ENCODE assay signal across 21 mouse cellular contexts in genomic region chr17:28715832-28716548, GRCm38 (mm10). TPM values are rescaled to one million over a fixed set of nuclear protein-coding genes. Genes with fewer than 3 reads are reported as not detected.
DNase-seq lines count a peak whose midpoint lies in the region; ATAC-seq and TF ChIP-seq lines count a peak whose summit lies in the region.
"Had no signal": no experiment of that assay in that cellular context is flagged by ENCODE, and none has a peak within 500 bp of the region (broad histone marks: within the 10 kb centered on the region; RNA-seq: fewer than 3 reads in every experiment).

No protein-coding gene starts in this region.

- TF ChIP-seq EP300 in lung, postnatal 0 days (IDR thresholded peaks at IDR 0.05) = peak; percentile 34; the same call in 1 of the 2 replicates
- TF ChIP-seq EP300 in stomach, postnatal 0 days (optimal IDR thresholded peaks at IDR 0.05) = no peak

- H3K27me3 ChIP-seq in forebrain, embryonic 15.5 days = no peaks in the 10 kb centered on the region
- no peaks in the 10 kb centered on the region for H3K27me3 ChIP-seq in forebrain, embryonic 11.5 days (ENCODE audit: control insufficient read depth, insufficient read depth, low read length)
- H3K27me3 ChIP-seq in lung, postnatal 0 days (replicated peaks; ENCODE audit: insufficient read depth, low read length) = no peaks in the 10 kb centered on the region
- H3K27me3 ChIP-seq in intestine, embryonic 16.5 days (replicated peaks; ENCODE audit: control insufficient read depth, insufficient read depth, low read length) = no peaks in the 10 kb centered on the region
- H3K27me3 ChIP-seq in stomach, postnatal 0 days (ENCODE audit: control insufficient read depth, insufficient read depth, low read length) = no peaks in the 10 kb centered on the region

- H3K4me3 ChIP-seq in forebrain, embryonic 15.5 days = no peak overlapping the region
- no peak overlapping the region for H3K4me3 ChIP-seq in forebrain, embryonic 11.5 days (ENCODE audit: low read depth, low read length)
- no peak overlapping the region for H3K4me3 ChIP-seq in lung, postnatal 0 days (ENCODE audit: low read depth, low read length)
- no peak overlapping the region for H3K4me3 ChIP-seq in intestine, embryonic 16.5 days (ENCODE audit: low read length)
- H3K4me3 ChIP-seq in stomach, postnatal 0 days (ENCODE audit: low read depth, low read length) = no peak overlapping the region
- H3K4me3 ChIP-seq: midbrain, embryonic 10.5 days had no signal

- ATAC-seq in forebrain, embryonic 15.5 days (replicated peaks) = 0 out of 2 replicates have a peak, but pooled peaks have one; percentile 19
- no peak for ATAC-seq in forebrain, embryonic 11.5 days (replicated peaks; ENCODE audit: low FRiP score)
- peak; percentile 67; the same call in 1 of the 2 replicates for ATAC-seq in lung, postnatal 0 days
- peak; percentile 47 for ATAC-seq in intestine, embryonic 16.5 days
- ATAC-seq in stomach, postnatal 0 days (ENCODE audit: low FRiP score, low TSS enrichment) = peak; percentile 41; the same call in 1 of the 2 replicates
- ATAC-seq: activated CD4-positive, CD25-positive, alpha-beta regulatory T cell, adult 4 months had no signal

- no peak overlapping the region for H3K4me2 ChIP-seq in forebrain, embryonic 15.5 days (replicated peaks)
- H3K4me2 ChIP-seq in forebrain, embryonic 11.5 days (ENCODE audit: low read depth, low read length, severe bottlenecking) = no peak overlapping the region
- H3K4me2 ChIP-seq in lung, postnatal 0 days (replicated peaks; ENCODE audit: low read depth, low read length) = no peak overlapping the region
- H3K4me2 ChIP-seq in intestine, embryonic 16.5 days (ENCODE audit: low read depth, low read length) = no peak overlapping the region
- H3K4me2 ChIP-seq in stomach, postnatal 0 days (replicated peaks; ENCODE audit: low read depth) = no peak overlapping the region
- H3K4me2 ChIP-seq: hindbrain, embryonic 14.5 days; liver, embryonic 11.5 days had no signal

- H3K27ac ChIP-seq in forebrain, embryonic 15.5 days (replicated peaks) = 0 out of 2 replicates have a peak overlapping the region, but pooled peaks have one; percentile 15
- H3K27ac ChIP-seq in forebrain, embryonic 11.5 days (ENCODE audit: low read depth, low read length) = no peak overlapping the region
- no peak overlapping the region for H3K27ac ChIP-seq in lung, postnatal 0 days (ENCODE audit: low read length)
- peak overlapping the region; percentile 45; the same call in 1 of the 2 replicates for H3K27ac ChIP-seq in intestine, embryonic 16.5 days (ENCODE audit: low read length)
- H3K27ac ChIP-seq in stomach, postnatal 0 days (replicated peaks) = no peak overlapping the region
- H3K27ac ChIP-seq: hindbrain, embryonic 14.5 days; midbrain, embryonic 10.5 days had no signal

- 70% methylated on average over 7 of the region's 7 CpGs for WGBS in forebrain, embryonic 15.5 days
- WGBS in forebrain, embryonic 11.5 days = 82% methylated on average over 7 of the region's 7 CpGs
- 38% methylated on average over 6 of the region's 7 CpGs for WGBS in lung, postnatal 0 days
- 50% methylated on average over 7 of the region's 7 CpGs for WGBS in intestine, embryonic 16.5 days
- WGBS in stomach, postnatal 0 days = 39% methylated on average over 7 of the region's 7 CpGs

- no peak overlapping the region for H3K9ac ChIP-seq in forebrain, embryonic 15.5 days (replicated peaks)
- H3K9ac ChIP-seq in forebrain, embryonic 11.5 days (ENCODE audit: low read length) = no peak overlapping the region
- H3K9ac ChIP-seq in lung, postnatal 0 days (replicated peaks; ENCODE audit: low read depth) = no peak overlapping the region
- no peak overlapping the region for H3K9ac ChIP-seq in intestine, embryonic 16.5 days (ENCODE audit: low read depth, low read length)
- H3K9ac ChIP-seq in stomach, postnatal 0 days (ENCODE audit: low read length) = no peak overlapping the region
- H3K9ac ChIP-seq: hindbrain, embryonic 14.5 days had no signal

- TF ChIP-seq CTCF in lung, postnatal 0 days (IDR thresholded peaks at IDR 0.05) = no peak
- no peak for TF ChIP-seq CTCF in stomach, postnatal 0 days (IDR thresholded peaks at IDR 0.05; ENCODE audit: low read depth)

- no peaks in the 10 kb centered on the region for H3K4me1 ChIP-seq in forebrain, embryonic 15.5 days
- no peaks in the 10 kb centered on the region for H3K4me1 ChIP-seq in forebrain, embryonic 11.5 days (replicated peaks; ENCODE audit: control insufficient read depth, insufficient read depth, low read length)
- H3K4me1 ChIP-seq in lung, postnatal 0 days (ENCODE audit: insufficient read depth, low read depth, low read length) = peaks cover 12% of the 10 kb centered on the region; the same call in 1 of the 2 replicates
- H3K4me1 ChIP-seq in intestine, embryonic 16.5 days (ENCODE audit: control insufficient read depth, insufficient read depth, low read length) = peaks cover 26% of the 10 kb centered on the region
- H3K4me1 ChIP-seq in stomach, postnatal 0 days (replicated peaks; ENCODE audit: control insufficient read depth, insufficient read depth) = no peaks in the 10 kb centered on the region
- H3K4me1 ChIP-seq: midbrain, embryonic 10.5 days had no signal

- H3K36me3 ChIP-seq in forebrain, embryonic 15.5 days = peaks cover 22% of the 10 kb centered on the region
- peaks cover 3% of the 10 kb centered on the region; the same call in 1 of the 2 replicates for H3K36me3 ChIP-seq in forebrain, embryonic 11.5 days (ENCODE audit: control insufficient read depth, insufficient read depth, low read length)
- H3K36me3 ChIP-seq in lung, postnatal 0 days (ENCODE audit: insufficient read depth, low read length) = peaks cover 11% of the 10 kb centered on the region; the same call in 1 of the 2 replicates
- peaks cover 21% of the 10 kb centered on the region for H3K36me3 ChIP-seq in intestine, embryonic 16.5 days (ENCODE audit: control insufficient read depth, insufficient read depth, low read length)
- peaks cover 13% of the 10 kb centered on the region; the same call in 1 of the 2 replicates for H3K36me3 ChIP-seq in stomach, postnatal 0 days (ENCODE audit: control insufficient read depth, insufficient read depth, low read length)

- no peak for DNase-seq in forebrain, embryonic 11.5 days (ENCODE audit: low spot score)
- DNase-seq in lung, postnatal 0 days (ENCODE audit: low spot score) = peak; percentile 48
- DNase-seq in lung, adult 18-20 months = no peak
- no peak for DNase-seq in stomach, postnatal 0 days (ENCODE audit: low spot score)
- no peak for DNase-seq in layer of hippocampus, postnatal 10 days (ENCODE audit: low spot score in 2 of 2)
- DNase-seq in neural tube, embryonic 10.5 days (ENCODE audit: extremely low spot score, low spot score) = no peak
- DNase-seq: adrenal gland, postnatal 14 days; cerebellum, adult 8-10 months; gastrocnemius, postnatal 14 days; heart, postnatal 10 days; kidney, adult 18-20 months; kidney, postnatal 10 days; lung, postnatal 10 days; right cerebral cortex, postnatal 25 days; thymus, adult 2 months had no signal

- H3K9me3 ChIP-seq in forebrain, embryonic 15.5 days = no peaks in the 10 kb centered on the region
- no peaks in the 10 kb centered on the region for H3K9me3 ChIP-seq in forebrain, embryonic 11.5 days (ENCODE audit: control insufficient read depth, low read length)
- H3K9me3 ChIP-seq in lung, postnatal 0 days (ENCODE audit: low read length) = no peaks in the 10 kb centered on the region
- H3K9me3 ChIP-seq in intestine, embryonic 16.5 days (ENCODE audit: control insufficient read depth, low read length) = no peaks in the 10 kb centered on the region
- no peaks in the 10 kb centered on the region for H3K9me3 ChIP-seq in stomach, postnatal 0 days (ENCODE audit: control insufficient read depth, low read length)
- H3K9me3 ChIP-seq: midbrain, embryonic 10.5 days had no signal

RNA-seq across cellular contexts. Expression of gene AC170998.1, which starts 9.9 kb away (rescaled TPM):
- 2.3 and 2.6 TPM in 2 replicates for polyA plus RNA-seq in forebrain, embryonic 15.5 days (2015; fragmentation: Nextera tagmentation; extraction: Ambion mirVana)
- 2.9 and 3.0 TPM in 2 replicates for polyA plus RNA-seq in forebrain, embryonic 11.5 days (2014; fragmentation: Nextera tagmentation; extraction: Ambion mirVana)
- polyA plus RNA-seq in lung, postnatal 0 days (2015; fragmentation: Nextera tagmentation; extraction: Ambion mirVana) = 2.0 and 2.4 TPM in 2 replicates
- 2.1 TPM in 2 replicates for polyA plus RNA-seq in intestine, embryonic 16.5 days (2015; fragmentation: Nextera tagmentation; extraction: Ambion mirVana)
- 1.0 and 1.2 TPM in 2 replicates for polyA plus RNA-seq in stomach, postnatal 0 days (2015; fragmentation: Nextera tagmentation; extraction: Ambion mirVana)
- total RNA-seq in layer of hippocampus, postnatal 10 days (2021) = 1 to 10 TPM; 1.9 to 2.4 TPM

RNA-seq across cellular contexts. Expression of gene Mapk14, which starts 24.9 kb away (rescaled TPM):
- polyA plus RNA-seq in forebrain, embryonic 15.5 days (2015; fragmentation: Nextera tagmentation; extraction: Ambion mirVana) = 29.2 and 30.7 TPM in 2 replicates
- polyA plus RNA-seq in forebrain, embryonic 11.5 days (2014; fragmentation: Nextera tagmentation; extraction: Ambion mirVana) = 51.7 and 52.3 TPM in 2 replicates
- 31.9 and 34.0 TPM in 2 replicates for polyA plus RNA-seq in lung, postnatal 0 days (2015; fragmentation: Nextera tagmentation; extraction: Ambion mirVana)
- 34.5 and 37.5 TPM in 2 replicates for polyA plus RNA-seq in intestine, embryonic 16.5 days (2015; fragmentation: Nextera tagmentation; extraction: Ambion mirVana)
- 31.4 and 33.4 TPM in 2 replicates for polyA plus RNA-seq in stomach, postnatal 0 days (2015; fragmentation: Nextera tagmentation; extraction: Ambion mirVana)
- 10 to 100 TPM; 55.4 to 60.4 TPM for total RNA-seq in layer of hippocampus, postnatal 10 days (2021)

RNA-seq across cellular contexts. Expression of gene Slc26a8, which starts 26.0 kb away (rescaled TPM):
- polyA plus RNA-seq in forebrain, embryonic 15.5 days (2015; fragmentation: Nextera tagmentation; extraction: Ambion mirVana) = 1.4 and 1.7 TPM in 2 replicates
- 0.49 and 1.0 TPM in 2 replicates for polyA plus RNA-seq in forebrain, embryonic 11.5 days (2014; fragmentation: Nextera tagmentation; extraction: Ambion mirVana)
- 0.60 and 0.68 TPM in 2 replicates for polyA plus RNA-seq in lung, postnatal 0 days (2015; fragmentation: Nextera tagmentation; extraction: Ambion mirVana)
- 0.17 and 0.28 TPM in 2 replicates for polyA plus RNA-seq in intestine, embryonic 16.5 days (2015; fragmentation: Nextera tagmentation; extraction: Ambion mirVana)
- 0.24 and 0.50 TPM in 2 replicates for polyA plus RNA-seq in stomach, postnatal 0 days (2015; fragmentation: Nextera tagmentation; extraction: Ambion mirVana)
- total RNA-seq in layer of hippocampus, postnatal 10 days (2021) = 1 to 10 TPM; 7.4 to 9.0 TPM
- polyA plus RNA-seq: activated CD4-positive, CD25-positive, alpha-beta regulatory T cell, adult 4 months had no signal

RNA-seq across cellular contexts. Expression of gene Mapk13, which starts 53.1 kb away (rescaled TPM):
- 0.33 and 0.85 TPM in 2 replicates for polyA plus RNA-seq in forebrain, embryonic 15.5 days (2015; fragmentation: Nextera tagmentation; extraction: Ambion mirVana)
- 2.3 and 2.7 TPM in 2 replicates for polyA plus RNA-seq in forebrain, embryonic 11.5 days (2014; fragmentation: Nextera tagmentation; extraction: Ambion mirVana)
- polyA plus RNA-seq in lung, postnatal 0 days (2015; fragmentation: Nextera tagmentation; extraction: Ambion mirVana) = 46.7 and 46.9 TPM in 2 replicates
- 259 and 260 TPM in 2 replicates for polyA plus RNA-seq in intestine, embryonic 16.5 days (2015; fragmentation: Nextera tagmentation; extraction: Ambion mirVana)
- 211 and 220 TPM in 2 replicates for polyA plus RNA-seq in stomach, postnatal 0 days (2015; fragmentation: Nextera tagmentation; extraction: Ambion mirVana)
- 1 to 10 TPM in 1 of 2 experiments, under 1 TPM in 1; 0.96 to 2.2 TPM for total RNA-seq in layer of hippocampus, postnatal 10 days (2021)
- polyA plus RNA-seq: activated CD4-positive, CD25-positive, alpha-beta regulatory T cell, adult 4 months had no signal

Comparison
In these comparisons a context has a peak if more than half of its experiments do, and no peak if none do; other contexts are left out.
1. H3K27ac ChIP-seq: peak in forebrain, embryonic 15.5 days (single experiment) and intestine, embryonic 16.5 days (single experiment); none in forebrain, embryonic 11.5 days (single experiment), lung, postnatal 0 days (single experiment) and stomach, postnatal 0 days (single experiment).